Mouse (Mus musculus): ENCODE measurements around the gene Vav3.
"Not testable (repeated sequence)": the region's sequence is repeated elsewhere in the genome, so short reads cannot be mapped to it uniquely, and the experiment has no call there.

The Vav3 gene

GRCm38 (mm10) chr3:109440001-109440400 lies 99.5 kb downstream of the Vav3 start:
- DNase-seq (ENCODE audit: low spot score): no peak

DNA sequence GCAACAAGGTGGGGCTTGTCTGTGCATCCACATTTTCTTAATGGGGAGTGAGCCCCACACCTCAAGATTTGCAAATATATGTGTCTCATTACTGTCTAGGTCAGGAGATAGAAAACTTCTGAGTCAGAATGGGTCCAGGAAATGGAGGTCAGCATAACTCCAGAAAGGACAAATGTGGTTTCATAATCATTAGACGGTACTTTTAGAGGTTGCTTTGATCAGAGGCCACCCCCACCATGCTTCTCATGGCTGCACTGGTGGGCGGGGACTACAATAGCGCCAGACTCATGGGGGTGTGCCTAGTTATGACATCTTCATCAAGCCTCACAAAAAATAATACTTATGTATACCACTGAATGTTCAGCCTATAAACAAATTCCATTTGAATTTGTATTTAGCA lies 103.6 kb downstream of the Vav3 start:
- no peak for DNase-seq (ENCODE audit: low spot score)

DNA sequence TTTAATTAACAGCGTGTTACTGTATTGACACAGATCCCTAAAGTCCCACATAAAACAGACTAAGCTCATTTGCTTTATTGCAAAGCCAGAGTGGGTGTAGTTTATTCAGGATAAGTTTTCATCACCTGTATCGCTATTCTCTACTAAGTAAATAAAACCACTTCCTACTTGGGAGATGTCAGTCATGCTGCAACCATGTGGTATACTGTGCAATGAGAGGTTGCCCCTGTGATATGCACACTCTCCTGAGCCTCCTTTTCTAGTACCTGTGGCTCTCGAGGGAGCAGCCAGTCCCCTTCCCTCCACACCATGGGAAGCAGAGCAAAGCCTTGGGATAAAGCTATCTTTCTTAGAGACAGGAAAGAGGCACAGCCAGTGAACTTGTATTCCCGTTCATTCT lies 106.5 kb downstream of the Vav3 start:
- no peak for DNase-seq (ENCODE audit: low spot score)

GRCm38 (mm10) chr3:109448249-109448648 lies 107.8 kb downstream of the Vav3 start:
- not testable (repeated sequence) for DNase-seq (ENCODE audit: low spot score)

DNA sequence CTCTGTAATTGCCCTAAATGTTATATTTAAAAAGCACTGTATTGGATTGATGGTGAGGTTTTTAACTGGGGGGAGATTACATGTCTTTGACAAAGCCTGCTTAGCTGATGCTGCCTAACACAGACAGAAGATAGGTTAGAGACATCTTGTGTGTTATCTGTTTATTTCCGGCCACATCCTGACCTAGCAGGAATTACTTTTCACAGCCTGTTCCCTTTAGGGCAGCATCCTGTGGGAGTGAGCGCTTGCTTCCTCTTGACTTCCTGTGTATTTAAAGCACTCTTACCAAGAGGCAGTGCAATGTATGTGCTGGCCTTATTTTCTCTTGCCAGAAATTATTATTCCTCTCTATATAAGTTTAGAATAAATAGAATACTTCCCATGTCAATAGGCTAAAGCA lies 111.5 kb downstream of the Vav3 start:
- DNase-seq (ENCODE audit: low spot score): peak; percentile 55

DNA sequence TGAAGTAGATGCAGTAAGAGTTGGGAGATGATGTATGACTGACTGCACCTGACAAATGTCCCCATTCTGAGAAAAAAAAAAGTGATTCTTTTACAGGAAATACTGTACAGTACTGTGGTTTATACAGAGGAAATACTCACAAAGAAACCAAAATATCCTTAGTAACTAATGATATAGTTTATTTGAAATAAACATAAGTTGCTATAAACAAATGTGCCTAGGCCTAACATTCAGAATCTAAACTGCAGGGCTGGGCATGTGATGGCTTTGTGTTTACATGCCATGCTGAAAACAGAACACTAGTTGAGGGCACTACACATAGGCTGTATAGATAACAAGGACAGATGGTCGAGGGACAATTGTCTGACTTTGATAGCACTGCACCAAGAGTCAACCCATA lies 114.2 kb downstream of the Vav3 start:
- DNase-seq (ENCODE audit: low spot score): peak; percentile 6

DNA sequence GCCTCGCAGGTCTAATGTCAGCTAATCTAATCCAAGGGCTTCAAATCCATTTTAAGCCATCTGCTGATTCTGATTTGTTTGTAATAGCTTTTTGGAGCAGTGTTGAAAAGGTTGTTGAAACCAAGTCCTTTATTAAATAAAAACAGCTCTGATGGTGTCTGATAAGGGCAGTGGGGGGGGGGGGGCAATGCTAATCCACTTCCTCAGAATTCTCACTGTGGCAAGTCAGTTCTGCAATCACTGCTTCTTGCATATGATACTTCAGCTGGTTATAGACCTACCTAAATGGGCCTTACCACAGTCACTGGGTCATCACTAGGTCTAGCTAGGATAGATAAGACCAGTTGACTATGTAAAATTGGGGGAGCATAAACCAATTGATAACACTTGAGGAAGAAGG lies 115.9 kb downstream of the Vav3 start:
- DNase-seq (ENCODE audit: low spot score): no peak

GRCm38 (mm10) chr3:109463684-109464083 lies 123.2 kb downstream of the Vav3 start:
- no peak for DNase-seq (ENCODE audit: low spot score)

DNA sequence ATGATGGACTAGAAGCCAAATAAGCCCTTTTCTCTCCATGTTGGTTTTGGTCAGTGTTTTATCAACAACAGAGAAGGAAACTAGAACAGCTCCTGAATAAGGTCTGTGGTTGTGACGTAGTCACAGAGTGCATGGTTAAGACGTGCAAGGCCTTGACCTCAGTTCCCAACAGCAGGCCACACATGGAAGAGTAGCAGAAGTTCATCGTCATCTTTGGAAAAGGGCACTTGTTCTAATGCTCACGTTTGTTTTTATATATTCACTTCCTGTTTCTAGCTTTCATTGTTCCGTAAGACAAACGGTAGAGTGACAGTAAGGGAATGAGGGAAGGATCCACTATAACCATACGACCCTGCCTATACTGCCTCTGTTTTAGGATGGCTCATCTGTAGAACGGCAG lies 124.1 kb downstream of the Vav3 start:
- DNase-seq (ENCODE audit: low spot score): no peak

- DNase-seq (ENCODE audit: low spot score): no peak
Measured at GRCm38 (mm10) chr3:109466541-109466940, 126.1 kb downstream of the Vav3 start.

DNA sequence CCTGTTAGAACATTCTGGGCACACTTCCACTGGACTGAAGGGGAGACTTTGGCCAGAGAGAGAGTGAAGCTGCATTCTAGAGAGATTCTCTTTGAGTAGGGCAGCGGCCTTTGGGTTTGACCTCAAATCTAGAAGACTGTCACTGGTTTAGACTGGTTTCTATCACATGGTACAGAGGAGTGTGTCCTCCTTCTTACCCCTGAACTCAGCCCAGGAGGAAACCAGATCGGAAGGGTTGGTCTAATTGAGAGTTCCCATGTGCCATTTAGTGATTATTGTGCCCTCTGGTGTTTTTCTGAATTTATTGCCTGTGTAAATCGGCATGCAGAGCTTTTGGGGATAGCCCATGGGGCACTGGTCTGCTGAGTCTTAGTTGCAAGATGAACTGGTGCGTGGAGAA lies 126.8 kb downstream of the Vav3 start:
- DNase-seq (ENCODE audit: low spot score): peak; percentile 36

- DNase-seq (ENCODE audit: low spot score): peak; percentile 64
Measured at GRCm38 (mm10) chr3:109469465-109469864, 129.0 kb downstream of the Vav3 start.

GRCm38 (mm10) chr3:109470651-109471255 lies 130.3 kb downstream of the Vav3 start:
- DNase-seq (ENCODE audit: low spot score): no peak

GRCm38 (mm10) chr3:109476521-109476920 lies 136.1 kb downstream of the Vav3 start:
- DNase-seq (ENCODE audit: low spot score): no peak

GRCm38 (mm10) chr3:109478297-109478696 lies 137.8 kb downstream of the Vav3 start:
- DNase-seq (ENCODE audit: low spot score): no peak

- peak; percentile 50 for DNase-seq (ENCODE audit: low spot score)
Measured at GRCm38 (mm10) chr3:109480625-109481024, 140.2 kb downstream of the Vav3 start.

- no peak for DNase-seq (ENCODE audit: low spot score)
Measured at GRCm38 (mm10) chr3:109486786-109487185, 146.3 kb downstream of the Vav3 start.

- no peak for DNase-seq (ENCODE audit: low spot score)
Measured at GRCm38 (mm10) chr3:109487823-109488222, 147.4 kb downstream of the Vav3 start.

- DNase-seq (ENCODE audit: low spot score): no peak
Measured at GRCm38 (mm10) chr3:109488750-109489171, 148.3 kb downstream of the Vav3 start.

DNA sequence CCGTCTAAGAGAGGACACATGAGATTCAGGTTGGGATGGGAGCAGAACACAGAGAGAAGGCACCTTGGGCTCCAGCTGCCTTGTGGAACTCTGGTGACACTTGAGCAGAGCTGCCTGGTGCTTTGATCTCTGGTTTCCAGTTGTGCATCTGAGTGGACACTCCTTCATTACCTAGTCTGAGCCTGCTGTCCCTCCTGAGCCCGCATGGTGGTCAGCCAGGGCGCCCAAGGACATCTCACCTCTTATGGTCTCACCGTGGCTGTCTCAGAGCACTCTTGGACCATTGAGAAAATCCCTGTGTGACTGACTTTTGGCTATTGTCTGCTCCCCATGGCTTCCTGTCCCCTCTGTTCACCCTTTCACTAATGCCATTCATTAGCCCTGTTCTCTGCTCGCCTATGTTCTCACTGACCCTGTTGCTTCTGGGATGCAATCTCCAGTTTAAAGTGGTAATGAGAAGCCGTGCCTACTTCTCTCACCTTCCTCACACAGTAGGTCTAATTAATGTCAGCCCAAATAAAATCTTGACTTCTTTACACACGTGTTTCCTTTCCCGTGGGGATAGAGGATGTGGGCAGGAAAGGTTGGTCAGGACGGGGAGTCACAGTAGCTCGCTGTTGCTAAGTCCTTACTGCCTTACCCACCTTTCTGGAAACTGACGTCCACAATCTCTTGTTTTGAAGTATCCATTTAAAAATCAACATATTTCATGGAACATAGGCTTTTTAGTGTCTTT lies 150.3 kb downstream of the Vav3 start:
- DNase-seq (ENCODE audit: low spot score): no peak

GRCm38 (mm10) chr3:109491568-109491967 lies 151.1 kb downstream of the Vav3 start:
- DNase-seq (ENCODE audit: low spot score): peak; percentile 76

DNA sequence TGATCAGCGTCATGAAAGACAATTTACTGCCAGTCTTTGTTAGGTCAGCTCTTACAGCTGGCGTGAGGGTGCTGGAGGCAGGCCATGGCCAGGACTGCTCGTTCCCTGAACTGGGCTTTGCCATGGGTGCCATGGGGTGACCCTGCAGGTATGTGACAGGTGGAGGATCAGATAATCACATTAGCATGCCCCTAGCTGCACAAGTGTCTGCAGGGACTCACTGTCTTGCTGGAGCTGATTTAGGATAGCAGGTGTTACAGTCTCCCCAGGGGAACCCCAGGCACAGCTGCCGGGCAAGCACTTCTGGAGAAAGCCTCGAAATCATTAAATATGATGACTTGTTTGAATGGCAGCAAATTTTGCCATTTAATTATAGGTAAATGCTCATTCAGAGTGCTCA lies 156.0 kb downstream of the Vav3 start:
- DNase-seq (ENCODE audit: low spot score): no peak

DNA sequence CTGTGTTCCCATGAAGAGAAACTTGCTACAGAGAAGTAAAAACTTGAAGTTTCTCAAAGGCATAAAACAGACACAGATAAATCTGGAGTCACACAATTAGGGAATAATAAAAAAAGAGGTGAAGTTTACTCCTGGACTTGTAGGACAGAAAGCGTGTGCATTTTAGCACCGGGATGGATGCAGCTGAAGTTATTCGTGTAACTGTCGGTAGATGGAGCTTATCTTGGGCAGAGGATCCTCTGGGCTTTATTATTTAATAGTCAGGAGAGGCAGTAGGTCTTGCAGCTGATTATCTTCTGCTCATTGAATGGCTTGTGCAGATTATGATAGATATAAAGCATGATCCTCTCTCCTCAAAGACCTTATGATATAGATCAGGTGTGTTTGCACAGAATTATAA lies 156.6 kb downstream of the Vav3 start:
- DNase-seq (ENCODE audit: low spot score): no peak
